Mouse (Mus musculus) embryonic facial prominence, embryonic 12.5 days (tissue): Measurements from ENCODE around the gene Pabpn1. TPM values are rescaled to one million over a fixed set of nuclear protein-coding genes. Genes with fewer than 3 reads are reported as not detected.

Source experiments
- ATAC-seq: fragments of 200-750 bp; cut with Nextera tagmentation; 2 replicates; pipeline ENCODE4 v1.8.0; 2017; ENCODE audit not compliant: insufficient number of reproducible peaks, insufficient read depth, low FRiP score, low TSS enrichment
- H3K27ac ChIP-seq: fragments of 300-500 bp; sonication (generic); 2 replicates; pipeline ENCODE4 v1.5.1; 2016; ENCODE audit warnings: mild to moderate bottlenecking
- H3K27me3 ChIP-seq: fragments of 300-500 bp; sonication (generic); 2 replicates; pipeline ENCODE4 v1.6.1; 2016; ENCODE audit warnings: mild to moderate bottlenecking, moderate library complexity
- H3K36me3 ChIP-seq: fragments of 300-500 bp; sonication (generic); 2 replicates; pipeline ENCODE4 v1.6.1; 2016; ENCODE audit warnings: mild to moderate bottlenecking
- H3K4me1 ChIP-seq: fragments of 300-500 bp; sonication (generic); 2 replicates; pipeline ENCODE4 v1.6.1; 2016
- H3K4me2 ChIP-seq: fragments of 300-500 bp; sonication (generic); replicated peaks from 2 replicates; pipeline ENCODE4 v1.6.1; 2016; ENCODE audit warnings: mild to moderate bottlenecking, moderate library complexity
- H3K4me3 ChIP-seq: fragments of 300-500 bp; sonication (generic); 2 replicates; pipeline ENCODE4 v1.5.1; 2016; ENCODE audit warnings: mild to moderate bottlenecking
- H3K9ac ChIP-seq: fragments of 300-500 bp; sonication (generic); 2 replicates; pipeline ENCODE4 v1.6.1; 2016; ENCODE audit warnings: mild to moderate bottlenecking, moderate library complexity
- H3K9me3 ChIP-seq: fragments of 300-500 bp; sonication (generic); 2 replicates; pipeline ENCODE4 v1.6.1; 2016; ENCODE audit warnings: mild to moderate bottlenecking, moderate library complexity
- WGBS: fragments of 180-500 bp; shearing (Covaris S2); methylation state at CpG from one replicate; pipeline ENCODE4 v1.1.7; 2016; 5-methylcytosine and 5-hydroxymethylcytosine counted together
- polyA plus RNA-seq: library from polyadenylated mRNA; unstranded; fragments of >200 nt; fragmentation: Nextera tagmentation; extraction: Ambion mirVana; gene quantifications from 2 replicates; pipeline ENCODE4 v1.2.1, GENCODE M21; 2016

Pabpn1 gene
- polyA plus RNA-seq, 1 experiment from 2014 or later = 199 TPM

DNA sequence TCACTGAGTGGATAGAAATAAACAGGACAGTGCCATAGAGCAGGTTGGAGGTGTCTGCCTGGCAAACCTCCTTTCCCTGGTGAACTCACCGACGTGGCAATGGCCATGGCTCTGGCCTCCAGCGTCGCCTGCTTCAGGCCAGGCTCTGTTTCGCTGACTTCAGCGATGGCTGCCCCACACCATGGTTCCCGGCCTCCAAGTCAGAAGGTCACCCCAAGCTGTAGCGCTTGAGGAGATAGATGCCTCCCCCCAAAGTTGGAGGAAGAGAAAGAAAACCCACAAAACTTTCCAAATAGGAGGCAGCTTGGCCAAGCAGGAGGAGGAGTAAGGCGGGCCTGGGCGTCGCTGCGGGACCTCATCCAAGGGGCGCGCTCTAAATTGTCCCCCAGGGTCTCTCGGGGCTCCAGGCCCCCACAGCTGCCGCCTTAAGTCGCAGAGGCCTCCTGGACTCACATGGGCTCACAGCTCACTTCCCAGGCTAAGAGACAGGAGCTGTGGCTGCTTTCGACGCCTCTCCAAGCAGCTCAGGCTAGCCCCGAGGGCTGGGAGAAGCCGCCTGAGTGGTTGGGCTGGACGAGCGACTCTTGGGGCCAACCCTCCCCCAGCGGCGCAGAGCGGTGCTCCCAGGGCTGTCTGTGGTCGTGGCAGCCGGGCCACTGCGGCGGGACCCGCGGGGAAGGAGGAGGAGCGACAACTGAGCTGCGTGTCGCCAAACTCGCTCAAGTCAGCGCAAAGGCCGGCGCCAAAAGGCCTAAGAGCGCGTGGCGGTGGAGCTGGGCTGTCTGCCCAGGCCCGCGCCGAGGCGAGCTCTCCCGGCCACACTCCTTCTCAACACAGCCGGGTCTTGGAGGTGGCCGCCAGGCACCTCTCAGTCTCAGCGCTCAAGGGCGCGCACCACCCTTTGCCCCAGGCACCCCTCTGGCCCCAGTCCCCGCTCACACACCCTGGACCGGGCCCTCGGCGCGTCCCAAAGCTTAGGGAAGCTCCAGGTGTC, 33.3 kb downstream of the Pabpn1 start, which contains the start of gene Efs:
Efs (minus strand) TSS at position 778 of the 994 bp plus-strand sequence.
- peaks cover 20% of the 10 kb centered on the region for H3K36me3 ChIP-seq
- no peaks in the 10 kb centered on the region for H3K27me3 ChIP-seq
- 1% methylated on average over 57 of the region's 57 CpGs for WGBS
- ATAC-seq = peak; percentile 53
- peaks cover 17% of the 10 kb centered on the region for H3K9me3 ChIP-seq
- H3K4me2 ChIP-seq = peak within 1 kb of the TSS; percentile 71
- peak within 1 kb of the TSS; percentile 51 for H3K4me3 ChIP-seq
- peak within 1 kb of the TSS; percentile 99 for H3K27ac ChIP-seq
- H3K4me1 ChIP-seq = peaks cover 30% of the 10 kb centered on the region
- peak within 1 kb of the TSS; percentile 84 for H3K9ac ChIP-seq

DNA sequence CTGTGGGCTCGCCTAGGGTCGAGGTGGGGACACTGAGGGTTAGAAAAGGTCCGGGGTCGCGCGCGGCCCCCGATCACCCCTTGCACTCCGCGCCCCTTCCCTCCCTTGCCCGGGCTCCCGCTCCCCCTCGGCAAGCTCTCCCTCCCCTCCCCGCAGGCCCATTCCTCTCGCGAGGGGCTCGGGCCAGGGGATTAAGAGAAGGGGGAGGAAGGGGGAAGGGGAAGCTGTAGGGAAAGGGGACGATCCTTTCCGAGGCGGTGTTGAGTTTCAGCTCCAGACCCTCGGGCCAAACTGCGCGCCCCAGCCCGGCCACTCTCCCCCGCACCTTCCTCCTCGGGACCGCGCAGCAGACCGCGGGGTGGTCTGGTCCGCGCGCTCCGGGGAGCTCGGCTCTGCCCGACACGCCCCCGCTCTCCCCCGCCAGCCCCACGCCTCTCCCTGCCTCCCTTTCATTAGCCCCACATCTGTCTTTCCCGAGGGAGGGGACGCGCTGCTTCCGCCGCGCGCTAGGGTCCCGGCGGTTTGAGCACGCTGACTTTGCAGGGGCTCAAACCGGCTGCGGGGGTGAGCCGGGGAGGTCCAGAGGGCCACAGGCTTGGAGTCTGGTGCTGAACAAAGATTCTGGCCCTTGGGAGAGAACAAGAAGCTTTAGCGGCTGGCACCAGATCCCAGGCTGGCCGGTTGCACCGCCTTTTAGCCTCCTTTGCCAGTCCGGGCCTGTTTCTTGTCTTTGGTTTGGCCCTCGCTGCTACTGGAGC, 34.3 kb downstream of the Pabpn1 start:
- Histone ChIP-seq H3K4me1 (peaks cover 30% of the 10 kb centered on the region), H3K9ac (peak overlapping the region; percentile 84), H3K4me3 (peak overlapping the region; percentile 51), H3K4me2 (peak overlapping the region; percentile 71), H3K36me3 (peaks cover 10% of the 10 kb centered on the region), H3K27me3 (no peaks in the 10 kb centered on the region), H3K27ac (peak overlapping the region; percentile 99), H3K9me3 (peaks cover 8% of the 10 kb centered on the region)
- WGBS = under 1% methylated on average over 52 of the region's 58 CpGs
- peak; percentile 76 for ATAC-seq

DNA sequence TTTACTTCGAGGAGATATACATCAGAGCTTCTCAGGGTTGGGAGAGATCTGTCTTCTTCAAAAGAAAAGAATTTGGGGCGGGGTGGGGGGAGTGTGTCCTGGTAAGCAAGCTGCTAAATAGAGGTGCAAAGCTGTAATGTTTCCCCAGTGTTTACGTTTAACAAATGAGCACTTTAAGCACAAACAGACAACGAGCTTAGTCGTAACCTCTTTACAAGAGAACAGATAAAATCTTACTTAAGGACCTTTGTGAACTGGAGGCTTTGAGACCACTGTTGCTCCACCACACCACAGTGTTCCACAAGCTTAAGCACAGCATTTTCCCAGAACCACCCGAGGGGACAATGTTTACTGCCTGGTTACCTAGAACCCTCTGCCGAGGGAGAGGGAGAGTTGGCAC, 35.0 kb downstream of the Pabpn1 start:
- Histone ChIP-seq H3K9ac (peak overlapping the region; percentile 84), H3K4me1 (peaks cover 30% of the 10 kb centered on the region), H3K4me2 (peak overlapping the region; percentile 71), H3K36me3 (peaks cover 3% of the 10 kb centered on the region), H3K27ac (peak overlapping the region; percentile 99), H3K27me3 (no peaks in the 10 kb centered on the region), H3K9me3 (0 out of 2 replicates have a peak, but pooled peaks cover under 1% of the 10 kb centered on the region), H3K4me3 (peak overlapping the region; percentile 51)
- ATAC-seq = no peak
- WGBS = 12% methylated on average over 7 of the region's 7 CpGs

DNA sequence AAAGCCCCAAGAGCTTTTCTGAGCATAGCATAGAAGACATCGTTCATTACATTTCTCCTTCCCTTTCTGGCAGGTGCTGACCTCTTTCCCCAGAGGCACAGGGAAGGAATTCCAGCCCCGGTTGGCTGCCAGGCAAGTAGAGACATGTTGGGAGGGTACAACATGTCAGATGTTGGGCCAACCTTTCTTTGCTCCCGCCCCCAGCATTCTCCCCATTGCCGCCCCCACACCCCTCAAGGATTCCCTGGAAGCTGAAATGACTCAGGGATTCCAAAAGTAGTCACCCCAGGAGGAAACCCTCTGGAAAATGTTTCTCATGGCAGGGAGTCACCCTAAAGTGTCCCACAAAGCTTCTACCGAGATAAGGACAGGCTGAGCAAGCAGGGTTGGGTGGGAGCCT, 37.5 kb downstream of the Pabpn1 start:
- Histone ChIP-seq H3K36me3 (no peaks in the 10 kb centered on the region), H3K9me3 (no peaks in the 10 kb centered on the region), H3K9ac (no peak overlapping the region), H3K4me1 (peaks cover 24% of the 10 kb centered on the region), H3K4me3 (no peak overlapping the region), H3K27ac (no peak overlapping the region), H3K27me3 (no peaks in the 10 kb centered on the region), H3K4me2 (no peak overlapping the region)
- no peak for ATAC-seq
- WGBS = 67% methylated on average over 5 of the region's 5 CpGs

GRCm38 (mm10) chr14:54930431-54930830, 38.1 kb downstream of the Pabpn1 start:
- no peak for ATAC-seq
- Histone ChIP-seq H3K4me3 (no peak overlapping the region), H3K36me3 (no peaks in the 10 kb centered on the region), H3K27ac (no peak overlapping the region), H3K4me2 (no peak overlapping the region), H3K27me3 (no peaks in the 10 kb centered on the region), H3K9ac (no peak overlapping the region), H3K4me1 (peaks cover 19% of the 10 kb centered on the region), H3K9me3 (no peaks in the 10 kb centered on the region)
- WGBS = 26% methylated on average over 2 of the region's 2 CpGs

GRCm38 (mm10) chr14:54932645-54933150, 40.4 kb downstream of the Pabpn1 start, which contains the start of gene Il25:
Gene Il25, plus strand, starts transcription at chr14:54932695.
- 29% methylated on average over 6 of the region's 6 CpGs for WGBS
- H3K27ac ChIP-seq = no peak within 1 kb of the TSS
- no peak within 1 kb of the TSS; the same call in 1 of the 2 replicates for H3K4me2 ChIP-seq
- no peaks in the 10 kb centered on the region for H3K9me3 ChIP-seq
- peaks cover 22% of the 10 kb centered on the region for H3K4me1 ChIP-seq
- H3K27me3 ChIP-seq = no peaks in the 10 kb centered on the region
- H3K9ac ChIP-seq = no peak within 1 kb of the TSS
- H3K4me3 ChIP-seq = no peak within 1 kb of the TSS
- H3K36me3 ChIP-seq = no peaks in the 10 kb centered on the region
- ATAC-seq = no peak

DNA sequence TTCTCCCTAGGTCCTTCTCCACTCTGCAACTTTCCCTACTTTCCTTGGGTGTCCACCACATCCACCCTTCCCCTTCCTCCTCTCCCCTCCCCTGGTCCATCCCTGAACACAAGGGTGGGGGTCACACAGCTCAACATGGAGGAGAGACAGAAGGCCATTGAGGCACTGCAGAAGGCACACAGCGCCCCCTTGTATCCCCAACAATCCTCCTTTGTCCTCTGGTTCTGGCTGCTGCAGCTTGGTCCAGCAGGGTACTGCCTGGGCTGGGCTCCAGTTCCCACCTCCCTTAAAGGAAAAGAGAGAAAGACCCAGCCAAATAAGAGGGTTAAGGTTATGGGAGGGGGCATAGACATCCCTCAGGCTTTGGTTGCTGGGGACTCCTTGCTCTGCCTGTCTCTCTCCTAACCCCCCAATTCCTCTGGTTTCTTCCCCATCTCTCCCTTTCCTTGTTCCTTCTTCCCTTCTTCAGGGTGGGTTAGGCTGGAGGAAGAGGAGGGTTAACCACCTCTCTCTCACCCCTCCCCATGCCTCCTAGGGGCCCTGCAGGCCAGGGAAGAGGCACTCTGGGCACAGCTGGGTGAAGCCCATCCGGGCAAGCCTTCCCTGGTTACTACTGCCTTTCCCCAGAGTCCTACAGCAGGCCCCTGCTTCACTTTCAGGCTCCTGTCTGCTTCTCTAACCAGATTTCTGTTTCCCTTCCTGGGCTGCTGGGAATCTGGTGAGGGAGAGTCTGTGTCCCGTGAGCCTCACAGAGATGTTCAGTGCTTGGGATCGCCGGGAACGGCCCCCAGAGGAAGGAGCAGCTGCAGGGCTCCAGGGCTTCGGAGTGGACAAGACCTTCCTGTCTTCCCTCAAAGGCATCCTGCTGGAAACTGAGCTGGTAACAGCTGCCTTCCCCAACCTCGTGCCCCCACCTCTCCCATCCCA, 43.9 kb downstream of the Pabpn1 start, which contains the start of gene Cmtm5:
Cmtm5 (plus strand) TSS at position 358 of the 927 bp plus-strand sequence.
- Histone ChIP-seq H3K4me2 (peak within 1 kb of the TSS; percentile 16; the same call in 1 of the 2 replicates), H3K27ac (peak within 1 kb of the TSS; percentile 78), H3K36me3 (no peaks in the 10 kb centered on the region), H3K9ac (peak within 1 kb of the TSS; percentile 42; the same call in 1 of the 2 replicates), H3K27me3 (no peaks in the 10 kb centered on the region), H3K4me1 (peaks cover 19% of the 10 kb centered on the region), H3K9me3 (no peaks in the 10 kb centered on the region), H3K4me3 (no peak within 1 kb of the TSS)
- ATAC-seq = peak; percentile 25; the same call in 1 of the 2 replicates
- 14% methylated on average over 8 of the region's 8 CpGs for WGBS

GRCm38 (mm10) chr14:54936831-54937160, 44.5 kb downstream of the Pabpn1 start:
- Histone ChIP-seq H3K36me3 (no peaks in the 10 kb centered on the region), H3K9me3 (no peaks in the 10 kb centered on the region), H3K27me3 (no peaks in the 10 kb centered on the region), H3K9ac (peak overlapping the region; percentile 42; the same call in 1 of the 2 replicates), H3K27ac (peak overlapping the region; percentile 78), H3K4me1 (peaks cover 19% of the 10 kb centered on the region), H3K4me2 (peak overlapping the region; percentile 16; the same call in 1 of the 2 replicates), H3K4me3 (no peak overlapping the region)
- 30% methylated on average over 6 of the region's 6 CpGs for WGBS
- ATAC-seq = no peak

DNA sequence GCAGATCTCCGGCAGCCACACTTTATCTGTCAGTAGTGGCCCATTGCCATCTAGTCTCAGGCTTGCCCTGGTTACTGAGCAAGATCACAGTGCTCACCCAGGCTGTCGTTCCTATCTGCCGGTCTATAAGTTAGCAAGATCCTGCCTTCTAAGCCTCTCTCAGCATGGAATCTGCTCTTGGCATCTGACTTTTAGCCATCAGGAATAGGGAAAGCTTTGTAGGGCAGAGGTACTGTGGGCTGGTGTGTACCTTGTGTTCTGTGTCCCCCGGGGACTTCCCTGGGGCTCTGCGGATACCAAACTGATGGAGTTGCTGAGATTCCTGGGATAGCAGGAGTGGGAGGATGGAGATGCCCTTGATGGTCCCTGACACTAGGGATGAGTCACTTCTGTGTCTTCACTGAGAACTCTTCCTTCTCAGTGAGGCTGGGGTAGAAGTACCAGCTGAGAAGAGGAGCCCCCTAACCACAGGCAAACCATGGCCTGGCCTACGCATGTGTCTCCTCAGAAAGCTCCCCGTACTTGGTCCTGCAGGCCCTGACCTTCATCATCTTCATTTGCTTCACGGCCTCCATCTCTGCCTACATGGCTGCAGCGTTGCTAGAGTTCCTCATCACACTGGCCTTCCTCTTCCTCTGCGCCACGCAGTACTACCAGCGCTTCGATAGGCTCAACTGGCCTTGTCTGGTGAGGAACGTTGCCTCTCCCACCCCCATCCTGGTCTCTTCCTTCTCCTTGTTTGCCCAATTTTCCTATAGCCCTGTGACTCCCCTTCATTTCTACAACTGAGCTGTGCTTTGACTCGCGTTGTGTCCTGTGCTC, 45.3 kb downstream of the Pabpn1 start:
- ATAC-seq = no peak
- WGBS = 89% methylated on average over 16 of the region's 16 CpGs
- no peak overlapping the region for H3K4me2 ChIP-seq
- no peaks in the 10 kb centered on the region for H3K27me3 ChIP-seq
- no peak overlapping the region for H3K9ac ChIP-seq
- no peaks in the 10 kb centered on the region for H3K36me3 ChIP-seq
- no peak overlapping the region for H3K4me3 ChIP-seq
- no peaks in the 10 kb centered on the region for H3K9me3 ChIP-seq
- H3K27ac ChIP-seq = no peak overlapping the region
- H3K4me1 ChIP-seq = peaks cover 19% of the 10 kb centered on the region
